Mouse (Mus musculus) embryonic facial prominence, embryonic 14.5 days (tissue): ENCODE data around the gene H13. TPM values are rescaled to one million over a fixed set of nuclear protein-coding genes. Genes with fewer than 3 reads are reported as not detected.
A peak's percentile ranks its signal among the peaks of the same experiment; 100 is the strongest.

ENCODE experiments used
- ATAC-seq: fragments of 200-750 bp; cut with Nextera tagmentation; 2 replicates; pipeline ENCODE4 v1.8.0; 2017; ENCODE audit warnings: low read depth, moderate number of reproducible peaks, moderate TSS enrichment
- DNase-seq: peaks from one replicate; pipeline ENCODE4 v3.0.0-alpha.2; 2015; ENCODE audit warnings: low spot score
- H3K27ac ChIP-seq: fragments of 300-500 bp; sonication (generic); replicated peaks from 2 replicates; pipeline ENCODE4 v1.5.1; 2014; ENCODE audit warnings: low read depth, mild to moderate bottlenecking, low read length, moderate library complexity
- H3K27me3 ChIP-seq: fragments of 300-500 bp; sonication (generic); replicated peaks from 2 replicates; pipeline ENCODE4 v1.6.1; 2014; ENCODE audit warnings: low read length; ENCODE audit not compliant: control insufficient read depth, insufficient read depth
- H3K36me3 ChIP-seq: fragments of 300-500 bp; sonication (generic); 2 replicates; pipeline ENCODE4 v1.6.1; 2014; ENCODE audit warnings: low read length, mixed read lengths; ENCODE audit not compliant: control insufficient read depth, insufficient read depth
- H3K4me1 ChIP-seq: fragments of 300-500 bp; sonication (generic); 2 replicates; pipeline ENCODE4 v1.6.1; 2014; ENCODE audit warnings: antibody characterized with exemption, low read length; ENCODE audit not compliant: control insufficient read depth, insufficient read depth
- H3K4me2 ChIP-seq: fragments of 300-500 bp; sonication (generic); 2 replicates; pipeline ENCODE4 v1.6.1; 2014; ENCODE audit warnings: low read depth, mild to moderate bottlenecking, low read length, moderate library complexity, mixed read lengths
- H3K4me3 ChIP-seq: fragments of 300-500 bp; sonication (generic); 2 replicates; pipeline ENCODE4 v1.5.1; 2014; ENCODE audit warnings: low read depth, mild to moderate bottlenecking, low read length
- H3K9ac ChIP-seq: fragments of 300-500 bp; sonication (generic); 2 replicates; pipeline ENCODE4 v1.6.1; 2014; ENCODE audit warnings: low read depth, mild to moderate bottlenecking, low read length, moderate library complexity, mixed read lengths
- H3K9me3 ChIP-seq: fragments of 300-500 bp; sonication (generic); 2 replicates; pipeline ENCODE4 v1.6.1; 2016; ENCODE audit warnings: low read length; ENCODE audit not compliant: control insufficient read depth
- WGBS: fragments of 180-500 bp; shearing (Covaris S2); extraction: QIAGEN DNeasy Blood & Tissue Kit; methylation state at CpG from one replicate; pipeline ENCODE4 v1.1.7; 2014; 5-methylcytosine and 5-hydroxymethylcytosine counted together
- polyA plus RNA-seq: library from polyadenylated mRNA; unstranded; fragments of >200 nt; fragmentation: Nextera tagmentation; extraction: Ambion mirVana; gene quantifications from 2 replicates; pipeline ENCODE4 v1.2.1, GENCODE M21; 2014

Gene H13
- polyA plus RNA-seq, 1 experiment from 2014 or later = 122 TPM

GRCm38 (mm10) chr2:152696476-152697164, 27.4 kb downstream of the H13 start:
- peaks cover 67% of the 10 kb centered on the region for H3K36me3 ChIP-seq
- no peaks in the 10 kb centered on the region for H3K27me3 ChIP-seq
- 0 out of 2 replicates have a peak, but pooled peaks cover 4% of the 10 kb centered on the region for H3K4me1 ChIP-seq
- DNase-seq = peak; percentile 92
- H3K9ac ChIP-seq = peak overlapping the region; percentile 58
- peak overlapping the region; percentile 35 for H3K27ac ChIP-seq
- no peak overlapping the region for H3K4me3 ChIP-seq
- no peaks in the 10 kb centered on the region for H3K9me3 ChIP-seq
- peak; percentile 66 for ATAC-seq
- no peak overlapping the region for H3K4me2 ChIP-seq
- 41% methylated on average over 20 of the region's 20 CpGs for WGBS

GRCm38 (mm10) chr2:152700138-152700537, 30.9 kb downstream of the H13 start:
- no peak overlapping the region for H3K27ac ChIP-seq
- DNase-seq (no peak), ATAC-seq (no peak)
- no peaks in the 10 kb centered on the region for H3K27me3 ChIP-seq
- H3K4me2 ChIP-seq = no peak overlapping the region
- H3K9ac ChIP-seq = no peak overlapping the region
- H3K36me3 ChIP-seq = peaks cover 91% of the 10 kb centered on the region
- WGBS = 88% methylated on average over 10 of the region's 10 CpGs
- no peaks in the 10 kb centered on the region for H3K9me3 ChIP-seq
- H3K4me1 ChIP-seq = peaks cover 2% of the 10 kb centered on the region
- H3K4me3 ChIP-seq = no peak overlapping the region

GRCm38 (mm10) chr2:152700725-152701124, 31.5 kb downstream of the H13 start:
- Histone ChIP-seq H3K4me3 (no peak overlapping the region), H3K4me1 (peaks cover 8% of the 10 kb centered on the region), H3K27me3 (no peaks in the 10 kb centered on the region), H3K36me3 (peaks cover 91% of the 10 kb centered on the region), H3K9ac (no peak overlapping the region), H3K27ac (no peak overlapping the region), H3K4me2 (no peak overlapping the region), H3K9me3 (no peaks in the 10 kb centered on the region)
- no peak for DNase-seq
- WGBS = 82% methylated on average over 8 of the region's 8 CpGs
- ATAC-seq = no peak

- WGBS = 93% methylated on average over 21 of the region's 21 CpGs
- Histone ChIP-seq H3K4me3 (no peak overlapping the region), H3K27ac (no peak overlapping the region; the same call in 1 of the 2 replicates), H3K4me1 (peaks cover 32% of the 10 kb centered on the region), H3K9me3 (no peaks in the 10 kb centered on the region), H3K36me3 (peaks cover 77% of the 10 kb centered on the region), H3K27me3 (no peaks in the 10 kb centered on the region), H3K9ac (no peak overlapping the region), H3K4me2 (no peak overlapping the region)
- no peak for ATAC-seq
- no peak for DNase-seq
These were observed 34.5 kb downstream of the H13 start for GRCm38 (mm10) chr2:152703596-152704255.

- Histone ChIP-seq H3K4me3 (no peak overlapping the region), H3K27ac (no peak overlapping the region), H3K9me3 (no peaks in the 10 kb centered on the region), H3K27me3 (no peaks in the 10 kb centered on the region), H3K4me1 (peaks cover 32% of the 10 kb centered on the region), H3K9ac (no peak overlapping the region), H3K36me3 (peaks cover 74% of the 10 kb centered on the region), H3K4me2 (no peak overlapping the region)
- ATAC-seq (no peak), DNase-seq (no peak)
- WGBS = 78% methylated on average over 5 of the region's 5 CpGs
These were observed 35.0 kb downstream of the H13 start for GRCm38 (mm10) chr2:152704256-152704605.

- Histone ChIP-seq H3K4me1 (peaks cover 32% of the 10 kb centered on the region), H3K9me3 (no peaks in the 10 kb centered on the region), H3K4me2 (no peak overlapping the region), H3K27me3 (no peaks in the 10 kb centered on the region), H3K4me3 (no peak overlapping the region), H3K36me3 (peaks cover 68% of the 10 kb centered on the region), H3K27ac (peak overlapping the region; percentile 96), H3K9ac (no peak overlapping the region)
- DNase-seq = no peak
- 87% methylated on average over 12 of the region's 14 CpGs for WGBS
- no peak for ATAC-seq
These were observed 35.6 kb downstream of the H13 start for GRCm38 (mm10) chr2:152704811-152705370.

- Histone ChIP-seq H3K4me1 (peaks cover 32% of the 10 kb centered on the region), H3K4me3 (no peak overlapping the region), H3K9ac (peak overlapping the region; percentile 51), H3K9me3 (no peaks in the 10 kb centered on the region), H3K36me3 (peaks cover 56% of the 10 kb centered on the region), H3K4me2 (peak overlapping the region; percentile 20), H3K27me3 (no peaks in the 10 kb centered on the region), H3K27ac (peak overlapping the region; percentile 96)
- DNase-seq = peak; percentile 89
- peak; percentile 64 for ATAC-seq
- WGBS = 22% methylated on average over 16 of the region's 22 CpGs
These were observed 36.8 kb downstream of the H13 start for GRCm38 (mm10) chr2:152705993-152706571.

GRCm38 (mm10) chr2:152707186-152707585, 37.9 kb downstream of the H13 start:
- no peak for DNase-seq
- H3K9me3 ChIP-seq = no peaks in the 10 kb centered on the region
- 22% methylated on average over 7 of the region's 7 CpGs for WGBS
- ATAC-seq = no peak
- peak overlapping the region; percentile 65 for H3K4me2 ChIP-seq
- peaks cover 32% of the 10 kb centered on the region for H3K4me1 ChIP-seq
- peak overlapping the region; percentile 38 for H3K4me3 ChIP-seq
- H3K27me3 ChIP-seq = no peaks in the 10 kb centered on the region
- peaks cover 45% of the 10 kb centered on the region for H3K36me3 ChIP-seq
- H3K27ac ChIP-seq = peak overlapping the region; percentile 96
- peak overlapping the region; percentile 69 for H3K9ac ChIP-seq
